10 mouse cellular contexts compared by ENCODE assay signal in genomic region chr7:28727649-28728340, GRCm38 (mm10). TPM values are rescaled to one million over a fixed set of nuclear protein-coding genes. Genes with fewer than 3 reads are reported as not detected.
DNase-seq lines count a peak whose midpoint lies in the region; ATAC-seq lines count a peak whose summit lies in the region.
"Had no signal": no experiment of that assay in that cellular context is flagged by ENCODE, and none has a peak within 500 bp of the region (broad histone marks: within the 10 kb centered on the region; RNA-seq: fewer than 3 reads in every experiment).

No protein-coding gene starts in this region.

- H3K9me3 ChIP-seq in neural tube, embryonic 12.5 days = peaks cover 6% of the 10 kb centered on the region; the same call in 1 of the 2 replicates
- no peaks in the 10 kb centered on the region for H3K9me3 ChIP-seq in neural tube, embryonic 15.5 days (replicated peaks)
- no peaks in the 10 kb centered on the region; the same call in 1 of the 2 replicates for H3K9me3 ChIP-seq in forebrain, embryonic 11.5 days (ENCODE audit: control insufficient read depth, low read length)

- ATAC-seq in neural tube, embryonic 12.5 days (ENCODE audit: low FRiP score, low read depth) = peak; percentile 61
- ATAC-seq in neural tube, embryonic 15.5 days (ENCODE audit: low FRiP score) = no peak
- ATAC-seq in forebrain, embryonic 11.5 days (replicated peaks; ENCODE audit: low FRiP score) = no peak
- no peak for ATAC-seq in megakaryocyte-erythroid progenitor cell, adult 5-6 weeks (replicated peaks; ENCODE audit: low FRiP score, low TSS enrichment, poor library complexity, severe bottlenecking)

- 42% methylated on average over 10 of the region's 10 CpGs for WGBS in neural tube, embryonic 12.5 days
- 19% methylated on average over 10 of the region's 10 CpGs for WGBS in neural tube, embryonic 15.5 days
- 66% methylated on average over 10 of the region's 10 CpGs for WGBS in forebrain, embryonic 11.5 days

- peaks cover 8% of the 10 kb centered on the region; the same call in 1 of the 2 replicates for H3K27me3 ChIP-seq in neural tube, embryonic 12.5 days (replicated peaks)
- H3K27me3 ChIP-seq in neural tube, embryonic 15.5 days (replicated peaks) = peaks cover 11% of the 10 kb centered on the region
- peaks cover 2% of the 10 kb centered on the region; the same call in 1 of the 2 replicates for H3K27me3 ChIP-seq in forebrain, embryonic 11.5 days (ENCODE audit: control insufficient read depth, insufficient read depth, low read length)

- H3K4me2 ChIP-seq in neural tube, embryonic 12.5 days (replicated peaks) = no peak overlapping the region
- H3K4me2 ChIP-seq in neural tube, embryonic 15.5 days = no peak overlapping the region
- no peak overlapping the region for H3K4me2 ChIP-seq in forebrain, embryonic 11.5 days (ENCODE audit: low read depth, low read length, severe bottlenecking)

- H3K4me1 ChIP-seq in neural tube, embryonic 12.5 days = peaks cover 12% of the 10 kb centered on the region; the same call in 1 of the 2 replicates
- H3K4me1 ChIP-seq in neural tube, embryonic 15.5 days = peaks cover 18% of the 10 kb centered on the region
- H3K4me1 ChIP-seq in forebrain, embryonic 11.5 days (replicated peaks; ENCODE audit: control insufficient read depth, insufficient read depth, low read length) = peaks cover 5% of the 10 kb centered on the region; the same call in 1 of the 2 replicates

- no peak overlapping the region for H3K27ac ChIP-seq in neural tube, embryonic 12.5 days
- no peak overlapping the region for H3K27ac ChIP-seq in neural tube, embryonic 15.5 days (replicated peaks)
- H3K27ac ChIP-seq in forebrain, embryonic 11.5 days (ENCODE audit: low read depth, low read length) = no peak overlapping the region

- no peaks in the 10 kb centered on the region for H3K36me3 ChIP-seq in neural tube, embryonic 12.5 days
- no peaks in the 10 kb centered on the region for H3K36me3 ChIP-seq in neural tube, embryonic 15.5 days
- no peaks in the 10 kb centered on the region for H3K36me3 ChIP-seq in forebrain, embryonic 11.5 days (ENCODE audit: control insufficient read depth, insufficient read depth, low read length)

- no peak overlapping the region for H3K4me3 ChIP-seq in neural tube, embryonic 12.5 days
- H3K4me3 ChIP-seq in neural tube, embryonic 15.5 days (replicated peaks) = no peak overlapping the region
- H3K4me3 ChIP-seq in forebrain, embryonic 11.5 days (ENCODE audit: low read depth, low read length) = no peak overlapping the region

- DNase-seq in embryo, embryonic 10.5 days (ENCODE audit: low spot score) = peak; percentile 39
- no peak for DNase-seq in embryo, embryonic 11 days
- DNase-seq in layer of hippocampus, postnatal 25 days (ENCODE audit: extremely low spot score in 1 of 2, low spot score in 1 of 2) = peak; percentile 28 to 40
- no peak for DNase-seq in forebrain, embryonic 11.5 days (ENCODE audit: low spot score)
- DNase-seq in natural killer cell, adult 2 months (ENCODE audit: low spot score in 2 of 2) = no peak

- H3K9ac ChIP-seq in neural tube, embryonic 12.5 days = no peak overlapping the region
- H3K9ac ChIP-seq in neural tube, embryonic 15.5 days (replicated peaks) = no peak overlapping the region
- no peak overlapping the region for H3K9ac ChIP-seq in forebrain, embryonic 11.5 days (ENCODE audit: low read length)

RNA-seq across cellular contexts. Expression of gene Fbxo17, which starts 11.2 kb away (rescaled TPM):
- 7.6 and 9.3 TPM in 2 replicates for polyA plus RNA-seq in neural tube, embryonic 12.5 days (2016; fragmentation: Nextera tagmentation; extraction: Ambion mirVana)
- 5.4 and 6.3 TPM in 2 replicates for polyA plus RNA-seq in neural tube, embryonic 15.5 days (2015; fragmentation: Nextera tagmentation; extraction: Ambion mirVana)
- 1 to 10 TPM; 1.1 to 2.2 TPM for total RNA-seq in layer of hippocampus, postnatal 25 days (2021)
- polyA plus RNA-seq in forebrain, embryonic 11.5 days (2014; fragmentation: Nextera tagmentation; extraction: Ambion mirVana) = 8.3 and 9.9 TPM in 2 replicates
- 1.6 TPM in 1 of 2 replicates, not detected in the other for total RNA-seq in megakaryocyte-erythroid progenitor cell, adult 5-6 weeks (2014; fragmentation: Nextera tagmentation)
- total RNA-seq in megakaryocyte-erythroid progenitor cell, adult 5-6 weeks (2017) = 0.34 and 1.2 TPM in 2 replicates

RNA-seq across cellular contexts. Expression of gene Mrps12, which starts 13.8 kb away (rescaled TPM):
- 123 and 127 TPM in 2 replicates for polyA plus RNA-seq in neural tube, embryonic 12.5 days (2016; fragmentation: Nextera tagmentation; extraction: Ambion mirVana)
- polyA plus RNA-seq in neural tube, embryonic 15.5 days (2015; fragmentation: Nextera tagmentation; extraction: Ambion mirVana) = 116 and 124 TPM in 2 replicates
- total RNA-seq in layer of hippocampus, postnatal 25 days (2021) = 10 to 100 TPM; 62.4 to 70.0 TPM
- 116 and 131 TPM in 2 replicates for polyA plus RNA-seq in forebrain, embryonic 11.5 days (2014; fragmentation: Nextera tagmentation; extraction: Ambion mirVana)
- total RNA-seq in megakaryocyte-erythroid progenitor cell, adult 5-6 weeks (2014; fragmentation: Nextera tagmentation) = 152 and 185 TPM in 2 replicates
- total RNA-seq in megakaryocyte-erythroid progenitor cell, adult 5-6 weeks (2017) = 31.2 and 55.9 TPM in 2 replicates

RNA-seq across cellular contexts. Expression of gene Sars2, which starts 14.0 kb away (rescaled TPM):
- 28.6 and 32.0 TPM in 2 replicates for polyA plus RNA-seq in neural tube, embryonic 12.5 days (2016; fragmentation: Nextera tagmentation; extraction: Ambion mirVana)
- 19.7 and 23.3 TPM in 2 replicates for polyA plus RNA-seq in neural tube, embryonic 15.5 days (2015; fragmentation: Nextera tagmentation; extraction: Ambion mirVana)
- total RNA-seq in layer of hippocampus, postnatal 25 days (2021) = 10 to 100 TPM; 12.4 to 15.6 TPM
- polyA plus RNA-seq in forebrain, embryonic 11.5 days (2014; fragmentation: Nextera tagmentation; extraction: Ambion mirVana) = 35.6 and 37.8 TPM in 2 replicates
- 24.9 and 32.6 TPM in 2 replicates for total RNA-seq in megakaryocyte-erythroid progenitor cell, adult 5-6 weeks (2014; fragmentation: Nextera tagmentation)
- total RNA-seq in megakaryocyte-erythroid progenitor cell, adult 5-6 weeks (2017) = 11.3 and 15.6 TPM in 2 replicates

RNA-seq across cellular contexts. Expression of gene Ccer2, which starts 28.2 kb away (rescaled TPM):
- polyA plus RNA-seq in neural tube, embryonic 12.5 days (2016; fragmentation: Nextera tagmentation; extraction: Ambion mirVana) = 9.7 and 10.4 TPM in 2 replicates
- 0.78 and 0.88 TPM in 2 replicates for polyA plus RNA-seq in neural tube, embryonic 15.5 days (2015; fragmentation: Nextera tagmentation; extraction: Ambion mirVana)
- total RNA-seq in layer of hippocampus, postnatal 25 days (2021) = under 1 TPM; 0.42 to 0.47 TPM
- polyA plus RNA-seq in forebrain, embryonic 11.5 days (2014; fragmentation: Nextera tagmentation; extraction: Ambion mirVana) = not detected in 2 replicates
- not detected in 2 replicates for total RNA-seq in megakaryocyte-erythroid progenitor cell, adult 5-6 weeks (2014; fragmentation: Nextera tagmentation)
- not detected in 2 replicates for total RNA-seq in megakaryocyte-erythroid progenitor cell, adult 5-6 weeks (2017)
- total RNA-seq: ES-E14 had no signal
- polyA plus RNA-seq: liver, embryonic 16.5 days had no signal

RNA-seq across cellular contexts. Expression of gene Fbxo27, which starts 35.1 kb away (rescaled TPM):
- 4.7 and 6.1 TPM in 2 replicates for polyA plus RNA-seq in neural tube, embryonic 12.5 days (2016; fragmentation: Nextera tagmentation; extraction: Ambion mirVana)
- 10.2 and 10.5 TPM in 2 replicates for polyA plus RNA-seq in neural tube, embryonic 15.5 days (2015; fragmentation: Nextera tagmentation; extraction: Ambion mirVana)
- 10 to 100 TPM; 17.9 to 21.6 TPM for total RNA-seq in layer of hippocampus, postnatal 25 days (2021)
- polyA plus RNA-seq in forebrain, embryonic 11.5 days (2014; fragmentation: Nextera tagmentation; extraction: Ambion mirVana) = 4.3 and 6.7 TPM in 2 replicates
- not detected in 2 replicates for total RNA-seq in megakaryocyte-erythroid progenitor cell, adult 5-6 weeks (2014; fragmentation: Nextera tagmentation)
- not detected in 2 replicates for total RNA-seq in megakaryocyte-erythroid progenitor cell, adult 5-6 weeks (2017)

Comparison
In these comparisons a context has a peak if more than half of its experiments do, and no peak if none do; other contexts are left out.
1. DNase-seq: peak in embryo, embryonic 10.5 days (single experiment) and layer of hippocampus, postnatal 25 days (2 of 2); none in embryo, embryonic 11 days (single experiment), forebrain, embryonic 11.5 days (single experiment) and natural killer cell, adult 2 months (0 of 2).